Mouse (Mus musculus) heart, embryonic 10.5 days (tissue): ENCODE measurements around the gene Tanc2. TPM values are rescaled to one million over a fixed set of nuclear protein-coding genes. Genes with fewer than 3 reads are reported as not detected.

Source experiments
- DNase-seq: peaks from one replicate; pipeline ENCODE4 v3.0.0-alpha.2; 2017; ENCODE audit warnings: low spot score
- H3K27ac ChIP-seq: fragments of 300-500 bp; sonication (generic); 2 replicates; pipeline ENCODE4 v1.5.1; 2016; ENCODE audit warnings: mild to moderate bottlenecking
- H3K27me3 ChIP-seq: fragments of 300-500 bp; sonication (generic); 2 replicates; pipeline ENCODE4 v1.6.1; 2016; ENCODE audit warnings: mild to moderate bottlenecking; ENCODE audit not compliant: poor library complexity, insufficient read depth, severe bottlenecking
- H3K36me3 ChIP-seq: fragments of 300-500 bp; sonication (generic); 2 replicates; pipeline ENCODE4 v1.6.1; 2016; ENCODE audit warnings: mild to moderate bottlenecking, moderate library complexity
- H3K4me1 ChIP-seq: fragments of 300-500 bp; sonication (generic); 2 replicates; pipeline ENCODE4 v1.6.1; 2016; ENCODE audit warnings: mild to moderate bottlenecking
- H3K4me3 ChIP-seq: fragments of 300-500 bp; sonication (generic); 2 replicates; pipeline ENCODE4 v1.5.1; 2016; ENCODE audit warnings: mild to moderate bottlenecking, moderate library complexity
- H3K9me3 ChIP-seq: fragments of 300-500 bp; sonication (generic); 2 replicates; pipeline ENCODE4 v1.6.1; 2016; ENCODE audit warnings: mild to moderate bottlenecking, moderate library complexity
- WGBS: fragments of 180-500 bp; shearing (Covaris S2); methylation state at CpG from one replicate; pipeline ENCODE4 v1.1.7; 2016; 5-methylcytosine and 5-hydroxymethylcytosine counted together
- polyA plus RNA-seq: library from polyadenylated mRNA; unstranded; fragments of >200 nt; fragmentation: Nextera tagmentation; extraction: Ambion mirVana; gene quantifications from 2 replicates; pipeline ENCODE4 v1.2.1, GENCODE M21; 2016

Tanc2 gene
- polyA plus RNA-seq, 1 experiment from 2014 or later = 17.1 TPM

GRCm38 (mm10) chr11:105803686-105804085 is 213.9 kb downstream of the Tanc2 start:
- Histone ChIP-seq H3K4me1 (no peaks in the 10 kb centered on the region), H3K36me3 (peaks cover 6% of the 10 kb centered on the region; the same call in 1 of the 2 replicates), H3K9me3 (no peaks in the 10 kb centered on the region), H3K4me3 (no peak overlapping the region), H3K27me3 (no peaks in the 10 kb centered on the region), H3K27ac (no peak overlapping the region)
- 86% methylated on average over 3 of the region's 3 CpGs for WGBS
- no peak for DNase-seq

- Histone ChIP-seq H3K27me3 (no peaks in the 10 kb centered on the region), H3K9me3 (no peaks in the 10 kb centered on the region), H3K36me3 (0 out of 2 replicates have a peak, but pooled peaks cover 2% of the 10 kb centered on the region), H3K4me1 (no peaks in the 10 kb centered on the region), H3K27ac (no peak overlapping the region), H3K4me3 (no peak overlapping the region)
- DNase-seq = no peak
- 75% methylated on average over 3 of the region's 3 CpGs for whole genome bisulfite sequencing
These were observed 215.0 kb downstream of the Tanc2 start for GRCm38 (mm10) chr11:105804776-105805175.

- Histone ChIP-seq H3K4me3 (no peak overlapping the region), H3K27me3 (no peaks in the 10 kb centered on the region), H3K4me1 (no peaks in the 10 kb centered on the region), H3K9me3 (no peaks in the 10 kb centered on the region), H3K36me3 (peaks cover 15% of the 10 kb centered on the region; the same call in 1 of the 2 replicates), H3K27ac (no peak overlapping the region)
- no peak for DNase-seq
- 85% methylated on average over 5 of the region's 5 CpGs for WGBS
These were observed 217.3 kb downstream of the Tanc2 start for GRCm38 (mm10) chr11:105807103-105807502.

GRCm38 (mm10) chr11:105823246-105823645 is 233.5 kb downstream of the Tanc2 start:
- Histone ChIP-seq H3K9me3 (no peaks in the 10 kb centered on the region), H3K4me1 (no peaks in the 10 kb centered on the region), H3K27ac (no peak overlapping the region), H3K36me3 (no peaks in the 10 kb centered on the region), H3K4me3 (no peak overlapping the region), H3K27me3 (no peaks in the 10 kb centered on the region)
- 87% methylated on average over 1 of the region's 1 CpGs for WGBS
- DNase-seq = no peak

- no peaks in the 10 kb centered on the region for H3K36me3 ChIP-seq
- no peak overlapping the region for H3K27ac ChIP-seq
- H3K27me3 ChIP-seq = no peaks in the 10 kb centered on the region
- WGBS = 64% methylated on average over 2 of the region's 2 CpGs
- no peak for DNase-seq
- no peak overlapping the region for H3K4me3 ChIP-seq
- no peaks in the 10 kb centered on the region for H3K9me3 ChIP-seq
- H3K4me1 ChIP-seq = no peaks in the 10 kb centered on the region
These were observed 234.0 kb downstream of the Tanc2 start for GRCm38 (mm10) chr11:105823759-105824158.

GRCm38 (mm10) chr11:105828175-105828574 is 238.4 kb downstream of the Tanc2 start:
- H3K9me3 ChIP-seq = no peaks in the 10 kb centered on the region
- WGBS = 86% methylated on average over 2 of the region's 2 CpGs
- H3K27me3 ChIP-seq = no peaks in the 10 kb centered on the region
- DNase-seq = no peak
- H3K36me3 ChIP-seq = no peaks in the 10 kb centered on the region
- H3K4me3 ChIP-seq = no peak overlapping the region
- no peaks in the 10 kb centered on the region for H3K4me1 ChIP-seq
- no peak overlapping the region for H3K27ac ChIP-seq

GRCm38 (mm10) chr11:105835209-105835608 is 245.4 kb downstream of the Tanc2 start:
- peaks cover 12% of the 10 kb centered on the region for H3K36me3 ChIP-seq
- no peaks in the 10 kb centered on the region for H3K27me3 ChIP-seq
- 91% methylated on average over 4 of the region's 4 CpGs for WGBS
- H3K4me1 ChIP-seq = 0 out of 2 replicates have a peak, but pooled peaks cover 2% of the 10 kb centered on the region
- H3K4me3 ChIP-seq = no peak overlapping the region
- no peak overlapping the region for H3K27ac ChIP-seq
- H3K9me3 ChIP-seq = no peaks in the 10 kb centered on the region
- no peak for DNase-seq

- WGBS = 86% methylated on average over 6 of the region's 6 CpGs
- H3K4me1 ChIP-seq = 0 out of 2 replicates have a peak, but pooled peaks cover 2% of the 10 kb centered on the region
- H3K27me3 ChIP-seq = no peaks in the 10 kb centered on the region
- peaks cover 15% of the 10 kb centered on the region for H3K36me3 ChIP-seq
- DNase-seq = no peak
- H3K27ac ChIP-seq = no peak overlapping the region
- no peak overlapping the region for H3K4me3 ChIP-seq
- H3K9me3 ChIP-seq = no peaks in the 10 kb centered on the region
These were observed 246.6 kb downstream of the Tanc2 start for GRCm38 (mm10) chr11:105836344-105836891.

GRCm38 (mm10) chr11:105837962-105838361 is 248.2 kb downstream of the Tanc2 start:
- no peak for DNase-seq
- Histone ChIP-seq H3K36me3 (peaks cover 22% of the 10 kb centered on the region), H3K9me3 (no peaks in the 10 kb centered on the region), H3K4me1 (0 out of 2 replicates have a peak, but pooled peaks cover 2% of the 10 kb centered on the region), H3K27me3 (no peaks in the 10 kb centered on the region), H3K4me3 (no peak overlapping the region), H3K27ac (no peak overlapping the region)

GRCm38 (mm10) chr11:105845901-105846300 is 256.1 kb downstream of the Tanc2 start:
- DNase-seq = no peak
- Histone ChIP-seq H3K36me3 (peaks cover 13% of the 10 kb centered on the region), H3K27me3 (no peaks in the 10 kb centered on the region), H3K27ac (no peak overlapping the region), H3K4me1 (no peaks in the 10 kb centered on the region), H3K4me3 (no peak overlapping the region), H3K9me3 (no peaks in the 10 kb centered on the region)
- 85% methylated on average over 1 of the region's 1 CpGs for WGBS

- no peak for DNase-seq
- Histone ChIP-seq H3K4me3 (no peak overlapping the region), H3K9me3 (no peaks in the 10 kb centered on the region), H3K27me3 (no peaks in the 10 kb centered on the region), H3K4me1 (no peaks in the 10 kb centered on the region), H3K36me3 (peaks cover 24% of the 10 kb centered on the region), H3K27ac (no peak overlapping the region)
- 65% methylated on average over 3 of the region's 3 CpGs for WGBS
These were observed 265.7 kb downstream of the Tanc2 start for GRCm38 (mm10) chr11:105855504-105855903.

- no peaks in the 10 kb centered on the region for H3K9me3 ChIP-seq
- H3K4me1 ChIP-seq = no peaks in the 10 kb centered on the region
- no peak overlapping the region for H3K4me3 ChIP-seq
- DNase-seq = no peak
- H3K27me3 ChIP-seq = no peaks in the 10 kb centered on the region
- no peak overlapping the region for H3K27ac ChIP-seq
- peaks cover 27% of the 10 kb centered on the region for H3K36me3 ChIP-seq
These were observed 268.3 kb downstream of the Tanc2 start for GRCm38 (mm10) chr11:105858063-105858462.

GRCm38 (mm10) chr11:105885558-105885957 is 295.8 kb downstream of the Tanc2 start:
- H3K27ac ChIP-seq = 0 out of 2 replicates have a peak overlapping the region, but pooled peaks have one; percentile 2
- H3K36me3 ChIP-seq = peaks cover 6% of the 10 kb centered on the region
- H3K4me1 ChIP-seq = no peaks in the 10 kb centered on the region
- no peak overlapping the region for H3K4me3 ChIP-seq
- H3K9me3 ChIP-seq = no peaks in the 10 kb centered on the region
- WGBS = 69% methylated on average over 1 of the region's 1 CpGs
- no peaks in the 10 kb centered on the region for H3K27me3 ChIP-seq
- no peak for DNase-seq

- DNase-seq = peak; percentile 81
- H3K4me3 ChIP-seq = no peak overlapping the region
- H3K27me3 ChIP-seq = no peaks in the 10 kb centered on the region
- H3K27ac ChIP-seq = peak overlapping the region; percentile 73; the same call in 1 of the 2 replicates
- H3K9me3 ChIP-seq = no peaks in the 10 kb centered on the region
- 0 out of 2 replicates have a peak, but pooled peaks cover 3% of the 10 kb centered on the region for H3K36me3 ChIP-seq
- no peaks in the 10 kb centered on the region for H3K4me1 ChIP-seq
- 39% methylated on average over 1 of the region's 1 CpGs for WGBS
These were observed 297.5 kb downstream of the Tanc2 start for GRCm38 (mm10) chr11:105887281-105887680.
